Mouse (Mus musculus) liver, adult 2 months (tissue): ENCODE data around the gene Tes. TPM values are rescaled to one million over a fixed set of nuclear protein-coding genes. Genes with fewer than 3 reads are reported as not detected.

Experiments
- DNase-seq: peaks from one replicate; pipeline ENCODE4 v3.0.0-alpha.2; 2011; ENCODE audit warnings: low read depth, low spot score; ENCODE audit errors: extremely low read depth
- H3K27ac ChIP-seq: fragments of 200-500 bp; replicated peaks from 2 replicates; pipeline ENCODE4 v1.5.1; 2012; ENCODE audit warnings: low read depth, mild to moderate bottlenecking, control low read depth, inconsistent platforms, low read length; ENCODE audit not compliant: insufficient read depth
- H3K27me3 ChIP-seq: fragments of 200-500 bp; 2 replicates; pipeline ENCODE4 v1.6.1; 2012; ENCODE audit warnings: mild to moderate bottlenecking, moderate library complexity, low read length, inconsistent platforms; ENCODE audit not compliant: control insufficient read depth, insufficient read depth
- H3K36me3 ChIP-seq: fragments of 200-500 bp; 2 replicates; pipeline ENCODE4 v1.6.1; 2012; ENCODE audit warnings: low read length, inconsistent platforms; ENCODE audit not compliant: control insufficient read depth, insufficient read depth
- H3K4me1 ChIP-seq: fragments of 200-500 bp; 2 replicates; pipeline ENCODE4 v1.6.1; 2011; ENCODE audit warnings: low read length; ENCODE audit not compliant: control insufficient read depth, insufficient read depth
- H3K4me3 ChIP-seq: fragments of 200-500 bp; 2 replicates; pipeline ENCODE4 v1.5.1; 2011; ENCODE audit warnings: low read depth, mild to moderate bottlenecking, control low read depth, low read length, moderate library complexity; ENCODE audit not compliant: insufficient read depth
- H3K79me2 ChIP-seq: fragments of 200-500 bp; 2 replicates; pipeline ENCODE4 v1.6.1; 2012; ENCODE audit warnings: inconsistent platforms, mild to moderate bottlenecking, low read length, moderate library complexity; ENCODE audit not compliant: control insufficient read depth, insufficient read depth
- H3K9ac ChIP-seq: fragments of 200-500 bp; 2 replicates; pipeline ENCODE4 v1.6.1; 2012; ENCODE audit warnings: low read depth, mild to moderate bottlenecking, control low read depth, inconsistent platforms, low read length
- CTCF ChIP-seq: fragments of 200-500 bp; IDR thresholded peaks from 2 replicates; pipeline ENCODE4 v1.5.1; 2011; ENCODE audit warnings: low read depth, low read length, control low read depth
- POLR2A ChIP-seq: fragments of 200-500 bp; IDR thresholded peaks from 2 replicates; pipeline ENCODE4 v1.6.1; 2011; ENCODE audit warnings: low read length, control low read depth; ENCODE audit not compliant: insufficient read depth; ENCODE audit errors: extremely low read depth
- WGBS: fragments of 180-500 bp; shearing (Covaris S2); methylation state at CpG from one replicate; pipeline ENCODE4 v1.1.7; 2018; 5-methylcytosine and 5-hydroxymethylcytosine counted together
- polyA plus RNA-seq: library from polyadenylated mRNA; depleted of rRNA; stranded (reverse); fragments of >200 nt; gene quantifications from 2 replicates; pipeline ENCODE4 v1.2.3, GENCODE M21; 2012; rRNA removed
- total RNA-seq: library from RNA; depleted of rRNA; stranded (reverse); fragments of >200 nt; gene quantifications from 2 replicates; pipeline ENCODE4 v1.2.3, GENCODE M21; 2014; rRNA removed

Gene Tes
- total and polyA plus RNA-seq, 2 experiments = 0.67 to 1.9 TPM

- H3K36me3 ChIP-seq = no peaks in the 10 kb centered on the region
- no peak overlapping the region for H3K9ac ChIP-seq
- H3K27me3 ChIP-seq = no peaks in the 10 kb centered on the region
- H3K27ac ChIP-seq = no peak overlapping the region
- no peaks in the 10 kb centered on the region for H3K4me1 ChIP-seq
- H3K79me2 ChIP-seq = no peaks in the 10 kb centered on the region
- H3K4me3 ChIP-seq = no peak overlapping the region
- no peak for DNase-seq
- no peak for TF ChIP-seq POLR2A
- no peak for TF ChIP-seq CTCF
- WGBS = 82% methylated on average over 4 of the region's 4 CpGs
Measured at GRCm38 (mm10) chr6:17151071-17151715, 86.2 kb downstream of the Tes start.

GRCm38 (mm10) chr6:17152551-17152950, 87.6 kb downstream of the Tes start:
- Histone ChIP-seq H3K27ac (no peak overlapping the region), H3K9ac (no peak overlapping the region), H3K36me3 (no peaks in the 10 kb centered on the region), H3K4me3 (no peak overlapping the region), H3K79me2 (no peaks in the 10 kb centered on the region), H3K4me1 (no peaks in the 10 kb centered on the region), H3K27me3 (no peaks in the 10 kb centered on the region)
- 75% methylated on average over 3 of the region's 3 CpGs for WGBS
- no peak for DNase-seq
- TF ChIP-seq CTCF (no peak), POLR2A (no peak)

Other genes with a start within 250 kb of the Tes start
- gene Tfec, start 166.7 kb upstream of the Tes start, total RNA-seq = 5.5 and 6.6 TPM in 2 replicates
- 0.55 and 0.99 TPM in 2 replicates for gene Tfec, start 166.7 kb upstream of the Tes start, polyA plus RNA-seq
- gene Cav2, start 216.0 kb downstream of the Tes start, total RNA-seq = 7.7 and 8.7 TPM in 2 replicates
- gene Cav2, start 216.0 kb downstream of the Tes start, polyA plus RNA-seq = 2.6 and 2.9 TPM in 2 replicates
- gene Cav1, start 241.2 kb downstream of the Tes start, total RNA-seq = 3.8 and 4.1 TPM in 2 replicates
- 2.9 and 4.4 TPM in 2 replicates for gene Cav1, start 241.2 kb downstream of the Tes start, polyA plus RNA-seq